Mouse (Mus musculus): ENCODE data around the gene Zer1. TPM values are rescaled to one million over a fixed set of nuclear protein-coding genes. Genes with fewer than 3 reads are reported as not detected.

Gene Zer1
- polyA plus RNA-seq, 1 experiment: 62.4 TPM

DNA sequence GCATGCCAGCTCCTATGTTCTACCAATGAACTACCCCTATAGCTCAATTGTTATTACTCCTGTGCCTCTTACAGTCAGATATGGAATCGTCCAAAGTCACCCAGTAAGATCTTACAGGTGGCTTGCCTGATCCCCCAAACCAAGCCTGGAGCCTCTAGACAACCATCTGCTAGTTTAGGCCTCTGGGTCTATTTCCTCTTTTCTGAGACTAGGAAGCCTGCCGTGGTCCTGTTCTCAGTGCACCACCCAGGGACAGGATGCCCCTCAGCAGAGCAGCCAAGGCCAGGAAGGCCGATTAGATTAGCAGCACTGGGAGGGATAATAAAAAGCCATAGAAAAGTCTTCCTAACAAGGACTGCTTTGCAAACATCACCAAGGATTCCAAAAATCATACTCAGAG is 74.6 kb downstream of the Zer1 start:
- Histone ChIP-seq H3K27ac (ENCODE audit: control insufficient read depth, insufficient read depth, low read depth, low read length) (peak overlapping the region; percentile 96), H3K4me3 (ENCODE audit: control insufficient read depth, low read depth, low read length) (no peak overlapping the region), H3K27me3 (ENCODE audit: control insufficient read depth, insufficient read depth, low read length) (no peaks in the 10 kb centered on the region), H3K4me1 (ENCODE audit: control insufficient read depth, insufficient read depth, low read length) (peaks cover 8% of the 10 kb centered on the region), H3K36me3 (ENCODE audit: control insufficient read depth, insufficient read depth, low read length) (no peaks in the 10 kb centered on the region)
- TF ChIP-seq CTCF (IDR thresholded peaks at IDR 0.05; ENCODE audit: control insufficient read depth, insufficient read depth, insufficient replicate concordance, low read depth, low read length) (no peak), POLR2A (IDR thresholded peaks at IDR 0.05; ENCODE audit: control insufficient read depth, low read depth, low read length) (no peak)

DNA sequence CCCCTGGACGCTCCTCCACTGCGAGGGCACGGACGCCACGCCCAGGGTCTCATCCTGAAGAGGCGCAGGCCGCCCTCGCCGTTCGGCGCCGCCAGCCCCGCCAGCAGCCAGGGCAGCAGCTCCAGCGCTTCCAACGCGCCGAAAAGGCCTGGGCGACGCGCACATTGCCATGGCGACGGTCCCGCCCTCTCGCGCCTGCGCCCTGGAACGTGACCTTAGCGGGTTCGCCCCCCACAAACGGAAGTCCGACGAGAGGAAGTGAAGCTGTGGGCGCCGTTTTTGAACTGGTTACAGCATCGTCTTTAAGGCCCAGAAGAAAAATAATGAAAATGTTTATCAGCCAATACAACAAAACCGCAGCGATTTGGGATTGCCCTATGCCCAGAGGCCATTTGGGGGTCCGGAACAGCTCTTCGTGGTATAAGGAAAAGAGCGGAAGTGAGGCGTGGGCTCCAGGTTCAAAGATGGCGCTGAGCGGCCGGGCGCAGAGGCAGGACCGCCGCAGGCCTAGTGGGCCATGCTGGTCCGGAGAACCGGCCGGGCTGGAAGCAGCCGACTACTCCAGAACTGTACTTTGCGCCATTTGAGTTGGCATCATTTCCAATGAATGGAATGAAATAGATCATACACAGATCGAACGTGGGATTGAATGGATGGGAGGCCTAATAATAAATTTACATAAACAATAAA is 75.5 kb downstream of the Zer1 start, which contains the start of gene Wdr34:
Gene Wdr34 (minus strand): TSS at position 183 of the 690 bp plus-strand sequence.
- TF ChIP-seq POLR2A (IDR thresholded peaks at IDR 0.05; ENCODE audit: control insufficient read depth, low read depth, low read length) (peak; percentile 70), CTCF (IDR thresholded peaks at IDR 0.05; ENCODE audit: control insufficient read depth, insufficient read depth, insufficient replicate concordance, low read depth, low read length) (no peak)
- Histone ChIP-seq H3K27me3 (ENCODE audit: control insufficient read depth, insufficient read depth, low read length) (no peaks in the 10 kb centered on the region), H3K4me3 (ENCODE audit: control insufficient read depth, low read depth, low read length) (peak within 1 kb of the TSS; percentile 90), H3K4me1 (ENCODE audit: control insufficient read depth, insufficient read depth, low read length) (peaks cover 8% of the 10 kb centered on the region), H3K36me3 (ENCODE audit: control insufficient read depth, insufficient read depth, low read length) (no peaks in the 10 kb centered on the region), H3K27ac (ENCODE audit: control insufficient read depth, insufficient read depth, low read depth, low read length) (peak within 1 kb of the TSS; percentile 96)

DNA sequence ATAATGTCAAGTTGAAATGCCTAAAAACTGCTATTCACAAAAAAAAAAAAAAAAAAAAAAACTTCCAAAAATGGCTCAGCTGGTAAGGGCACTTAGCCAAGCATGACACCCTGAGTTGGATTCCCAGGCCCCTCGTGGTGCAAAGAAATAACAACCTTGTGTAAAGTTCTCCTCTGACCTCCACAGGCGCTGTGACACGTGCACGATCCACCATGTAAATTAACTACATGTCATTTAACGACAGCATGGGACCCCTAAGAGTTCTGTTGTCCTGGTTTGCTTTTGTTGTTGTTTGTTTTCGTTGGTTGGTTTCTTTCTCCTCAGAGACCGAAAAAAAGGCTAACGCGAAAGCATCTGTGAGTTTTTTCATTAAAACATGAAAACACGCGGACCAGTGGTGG is 76.3 kb downstream of the Zer1 start:
- Histone ChIP-seq H3K27me3 (ENCODE audit: control insufficient read depth, insufficient read depth, low read length) (no peaks in the 10 kb centered on the region), H3K36me3 (ENCODE audit: control insufficient read depth, insufficient read depth, low read length) (no peaks in the 10 kb centered on the region), H3K27ac (ENCODE audit: control insufficient read depth, insufficient read depth, low read depth, low read length) (peak overlapping the region; percentile 70), H3K4me1 (ENCODE audit: control insufficient read depth, insufficient read depth, low read length) (peaks cover 8% of the 10 kb centered on the region), H3K4me3 (ENCODE audit: control insufficient read depth, low read depth, low read length) (peak overlapping the region; percentile 90)
- TF ChIP-seq CTCF (IDR thresholded peaks at IDR 0.05; ENCODE audit: control insufficient read depth, insufficient read depth, insufficient replicate concordance, low read depth, low read length): no peak
- no peak for TF ChIP-seq POLR2A (IDR thresholded peaks at IDR 0.05; ENCODE audit: control insufficient read depth, low read depth, low read length)

Other genes with a start within 250 kb of the Zer1 start
- 1,873 and 2,193 TPM in 2 replicates for gene Odf2, start 235.4 kb downstream of the Zer1 start, polyA plus RNA-seq (2012; rRNA removed)
- gene Gle1, start 189.2 kb downstream of the Zer1 start, polyA plus RNA-seq (2012; rRNA removed): 31.4 and 36.0 TPM in 2 replicates
- 112 and 117 TPM in 2 replicates for gene Sptan1, start 159.0 kb downstream of the Zer1 start, polyA plus RNA-seq (2012; rRNA removed)
- 77.0 and 84.3 TPM in 2 replicates for gene Wdr34, start 75.7 kb downstream of the Zer1 start, polyA plus RNA-seq (2012; rRNA removed)
- gene Set, start 67.2 kb downstream of the Zer1 start, polyA plus RNA-seq (2012; rRNA removed): 32.7 and 38.9 TPM in 2 replicates
- 5.8 and 6.0 TPM in 2 replicates for gene Pkn3, start 46.9 kb downstream of the Zer1 start, polyA plus RNA-seq (2012; rRNA removed)
- 156 and 170 TPM in 2 replicates for gene Zdhhc12, start 30.9 kb downstream of the Zer1 start, polyA plus RNA-seq (2012; rRNA removed)
- 24.4 and 26.2 TPM in 2 replicates for gene Tbc1d13, start 9.2 kb upstream of the Zer1 start, polyA plus RNA-seq (2012; rRNA removed)
- 2.4 and 2.9 TPM in 2 replicates for gene Endog, start 46.9 kb upstream of the Zer1 start, polyA plus RNA-seq (2012; rRNA removed)
- 149 and 160 TPM in 2 replicates for gene Spout1, start 53.9 kb upstream of the Zer1 start, polyA plus RNA-seq (2012; rRNA removed)
- gene Kyat1, start 81.3 kb upstream of the Zer1 start, polyA plus RNA-seq (2012; rRNA removed): 16.0 and 16.4 TPM in 2 replicates
- gene Lrrc8a, start 113.1 kb upstream of the Zer1 start, polyA plus RNA-seq (2012; rRNA removed): 8.8 TPM in 2 replicates
- gene Gm28035, start 116.0 kb upstream of the Zer1 start, polyA plus RNA-seq (2012; rRNA removed): 0.76 and 0.98 TPM in 2 replicates
- 1.8 and 3.0 TPM in 2 replicates for gene Phyhd1, start 141.6 kb upstream of the Zer1 start, polyA plus RNA-seq (2012; rRNA removed)
- gene Gm28038, start 156.5 kb upstream of the Zer1 start, polyA plus RNA-seq (2012; rRNA removed): not detected in 2 replicates
- 6.2 and 6.6 TPM in 2 replicates for gene Dolk, start 161.7 kb upstream of the Zer1 start, polyA plus RNA-seq (2012; rRNA removed)
- 125 and 135 TPM in 2 replicates for gene Nup188, start 161.8 kb upstream of the Zer1 start, polyA plus RNA-seq (2012; rRNA removed)
- 21.8 and 25.3 TPM in 2 replicates for gene Sh3glb2, start 234.8 kb upstream of the Zer1 start, polyA plus RNA-seq (2012; rRNA removed)
- gene Miga2, start 239.6 kb upstream of the Zer1 start, polyA plus RNA-seq (2012; rRNA removed): 6.3 and 6.7 TPM in 2 replicates